Mouse (Mus musculus) brain, adult 10 weeks (tissue): ENCODE results near the gene Fam92b. TPM values are rescaled to one million over a fixed set of nuclear protein-coding genes. Genes with fewer than 3 reads are reported as not detected.

Experiments used
- polyA plus RNA-seq: library from polyadenylated mRNA; stranded (reverse); fragments of 350-450 nt; fragmentation: Illumina TruSeq; extraction: RNeasy Lipid Tissue Mini Kit (QIAGEN cat#74804); gene quantifications from one replicate; pipeline ENCODE4 v1.2.3, GENCODE M21; 2015; ENCODE audit warnings: low read depth, low replicate concordance

Gene Fam92b
- polyA plus RNA-seq: 0.40 TPM

GRCm38 (mm10) chr8:120177318-120178123 is at the start of gene Fam92b:
Gene Fam92b (minus strand): TSS chr8:120177466.

Other genes with a start within 250 kb of the Fam92b start
- gene Crispld2, start 185.0 kb downstream of the Fam92b start, polyA plus RNA-seq: 1.9 TPM
- 22.8 TPM for gene Zdhhc7, start 76.0 kb downstream of the Fam92b start, polyA plus RNA-seq
- 149 TPM for gene 6430548M08Rik, start 63.3 kb downstream of the Fam92b start, polyA plus RNA-seq
- gene Gse1, start 51.0 kb upstream of the Fam92b start, polyA plus RNA-seq: 32.2 TPM